Mouse (Mus musculus): ENCODE data around the gene Lrrc51. TPM values are rescaled to one million over a fixed set of nuclear protein-coding genes. Genes with fewer than 3 reads are reported as not detected.

The Lrrc51 gene
- total RNA-seq, 2 experiments from 2014 or later = 5.2 to 6.5 TPM

GRCm38 (mm10) chr7:101886274-101886673 is 47.4 kb downstream of the Lrrc51 start:
- no peak for DNase-seq (ENCODE audit: low spot score in 2 of 2)

- no peak for DNase-seq (ENCODE audit: low spot score in 2 of 2)
Observed at GRCm38 (mm10) chr7:101884160-101884559, 49.5 kb downstream of the Lrrc51 start.

GRCm38 (mm10) chr7:101882413-101883154 is 51.1 kb downstream of the Lrrc51 start:
- DNase-seq (ENCODE audit: low spot score in 2 of 2) = no peak

- no peak for DNase-seq (ENCODE audit: low spot score in 2 of 2)
Observed at GRCm38 (mm10) chr7:101880855-101881254, 52.8 kb downstream of the Lrrc51 start.

GRCm38 (mm10) chr7:101875978-101876377 is 57.7 kb downstream of the Lrrc51 start:
- DNase-seq (ENCODE audit: low spot score in 2 of 2) = no peak

- no peak for DNase-seq (ENCODE audit: low spot score in 2 of 2)
Observed at GRCm38 (mm10) chr7:101871296-101871695, 62.4 kb downstream of the Lrrc51 start.

- no peak for DNase-seq (ENCODE audit: low spot score in 2 of 2)
Observed at GRCm38 (mm10) chr7:101870629-101871028, 63.1 kb downstream of the Lrrc51 start, which contains the start of gene Folr1. TSS of gene Folr1 (minus strand) at chr7:101870788.

- no peak for DNase-seq (ENCODE audit: low spot score in 2 of 2)
Observed at GRCm38 (mm10) chr7:101869163-101869500, 64.6 kb downstream of the Lrrc51 start.

- DNase-seq (ENCODE audit: low spot score in 2 of 2) = no peak
Observed at GRCm38 (mm10) chr7:101868241-101869162, 65.2 kb downstream of the Lrrc51 start.

GRCm38 (mm10) chr7:101867482-101867881 is 66.2 kb downstream of the Lrrc51 start:
- no peak for DNase-seq (ENCODE audit: low spot score in 2 of 2)

- no peak for DNase-seq (ENCODE audit: low spot score in 2 of 2)
Observed at GRCm38 (mm10) chr7:101866491-101867265, 67.0 kb downstream of the Lrrc51 start.

- no peak for DNase-seq (ENCODE audit: low spot score in 2 of 2)
Observed at GRCm38 (mm10) chr7:101863415-101863814, 70.3 kb downstream of the Lrrc51 start, which contains the start of gene Anapc15. TSS of gene Anapc15 (plus strand) at chr7:101863715.

Small RNA genes within 50 kb of the gene (microRNA-seq; reads per million reads assigned to microRNA genes)
- gene Gm22655 = 0 reads per million in 2 experiments

Other genes starting within 250 kb of the Lrrc51 start
- not detected for gene Phox2a, start 115.6 kb downstream of the Lrrc51 start, total RNA-seq (2021)
- gene Inppl1, start 95.7 kb downstream of the Lrrc51 start, total RNA-seq (2021) = 10 to 100 TPM; 24.0 to 26.3 TPM
- gene Folr2, start 76.7 kb downstream of the Lrrc51 start, total RNA-seq (2021) = 1 to 10 TPM; 1.2 to 1.3 TPM
- 10 to 100 TPM; 31.8 to 34.3 TPM for gene Anapc15, start 70.2 kb downstream of the Lrrc51 start, total RNA-seq (2021)
- 10 to 100 TPM in 1 of 2 experiments, 1 to 10 TPM in 1; 1.3 to 17.2 TPM for gene Folr1, start 63.1 kb downstream of the Lrrc51 start, total RNA-seq (2021)
- gene Lamtor1, start 28.0 kb downstream of the Lrrc51 start, total RNA-seq (2021) = 10 to 100 TPM; 98.0 to 98.3 TPM
- under 1 TPM in 1 of 2 experiments, not detected in 1; 0.11 TPM for gene Tomt, start 27.5 kb downstream of the Lrrc51 start, total RNA-seq (2021)
- gene Numa1, start 216 bp upstream of the Lrrc51 start, total RNA-seq (2021) = 10 to 100 TPM; 64.7 to 71.6 TPM
- gene Il18bp, start 84.8 kb upstream of the Lrrc51 start, total RNA-seq (2021) = 10 to 100 TPM; 11.1 to 11.9 TPM
- 10 to 100 TPM; 44.6 to 45.4 TPM for gene Rnf121, start 131.6 kb upstream of the Lrrc51 start, total RNA-seq (2021)
- gene Xndc1, start 131.6 kb upstream of the Lrrc51 start, total RNA-seq (2021) = 10 to 100 TPM; 23.2 to 23.6 TPM
- gene Xntrpc, start 131.8 kb upstream of the Lrrc51 start, total RNA-seq (2021) = 1 to 10 TPM; 1.5 to 1.9 TPM
- 1 to 10 TPM in 1 of 2 experiments, under 1 TPM in 1; 0.36 to 1.5 TPM for gene Trpc2, start 149.2 kb upstream of the Lrrc51 start, total RNA-seq (2021)
- not detected for gene Art1, start 167.8 kb upstream of the Lrrc51 start, total RNA-seq (2021)
- not detected for gene Art5, start 175.6 kb upstream of the Lrrc51 start, total RNA-seq (2021)
- not detected for gene Chrna10, start 182.9 kb upstream of the Lrrc51 start, total RNA-seq (2021)